Mouse (Mus musculus) heart, embryonic 15.5 days (tissue): ENCODE measurements around the gene Nfia. TPM values are rescaled to one million over a fixed set of nuclear protein-coding genes. Genes with fewer than 3 reads are reported as not detected.
A peak's percentile ranks its signal among the peaks of the same experiment; 100 is the strongest.

Experiments used
- ATAC-seq: fragments of 200-750 bp; cut with Nextera tagmentation; replicated peaks from 2 replicates; pipeline ENCODE4 v1.8.0; 2017; ENCODE audit warnings: low read depth, moderate TSS enrichment; ENCODE audit not compliant: insufficient number of reproducible peaks, insufficient read depth, low FRiP score
- H3K27ac ChIP-seq: fragments of 300-500 bp; sonication (generic); 2 replicates; pipeline ENCODE4 v1.5.1; 2015; ENCODE audit warnings: mild to moderate bottlenecking, inconsistent platforms
- H3K27me3 ChIP-seq: fragments of 300-500 bp; sonication (generic); 2 replicates; pipeline ENCODE4 v1.6.1; 2015; ENCODE audit warnings: inconsistent platforms
- H3K36me3 ChIP-seq: fragments of 300-500 bp; sonication (generic); 2 replicates; pipeline ENCODE4 v1.6.1; 2015; ENCODE audit warnings: mild to moderate bottlenecking, inconsistent platforms
- H3K4me1 ChIP-seq: fragments of 300-500 bp; sonication (generic); replicated peaks from 2 replicates; pipeline ENCODE4 v1.6.1; 2015; ENCODE audit warnings: inconsistent platforms
- H3K4me2 ChIP-seq: fragments of 300-500 bp; sonication (generic); 2 replicates; pipeline ENCODE4 v1.6.1; 2015; ENCODE audit warnings: inconsistent platforms, mild to moderate bottlenecking, moderate library complexity
- H3K4me3 ChIP-seq: fragments of 300-500 bp; sonication (generic); 2 replicates; pipeline ENCODE4 v1.5.1; 2015; ENCODE audit warnings: mild to moderate bottlenecking, inconsistent platforms
- H3K9ac ChIP-seq: fragments of 300-500 bp; sonication (generic); 2 replicates; pipeline ENCODE4 v1.6.1; 2015; ENCODE audit warnings: mild to moderate bottlenecking, inconsistent platforms
- H3K9me3 ChIP-seq: fragments of 300-500 bp; sonication (generic); replicated peaks from 2 replicates; pipeline ENCODE4 v1.6.1; 2016; ENCODE audit warnings: inconsistent platforms
- WGBS: fragments of 180-500 bp; shearing (Covaris S2); methylation state at CpG from one replicate; pipeline ENCODE4 v1.1.7; 2015; ENCODE audit warnings: mixed read lengths; 5-methylcytosine and 5-hydroxymethylcytosine counted together
- polyA plus RNA-seq: library from polyadenylated mRNA; unstranded; fragments of >200 nt; fragmentation: Nextera tagmentation; extraction: Ambion mirVana; gene quantifications from 2 replicates; pipeline ENCODE4 v1.2.1, GENCODE M21; 2015

Nfia gene
- polyA plus RNA-seq, 1 experiment from 2014 or later: 47.9 TPM

GRCm38 (mm10) chr4:97995911-97996712 is 223.6 kb downstream of the Nfia start:
- no peaks in the 10 kb centered on the region for H3K9me3 ChIP-seq
- WGBS: 68% methylated on average over 8 of the region's 8 CpGs

DNA sequence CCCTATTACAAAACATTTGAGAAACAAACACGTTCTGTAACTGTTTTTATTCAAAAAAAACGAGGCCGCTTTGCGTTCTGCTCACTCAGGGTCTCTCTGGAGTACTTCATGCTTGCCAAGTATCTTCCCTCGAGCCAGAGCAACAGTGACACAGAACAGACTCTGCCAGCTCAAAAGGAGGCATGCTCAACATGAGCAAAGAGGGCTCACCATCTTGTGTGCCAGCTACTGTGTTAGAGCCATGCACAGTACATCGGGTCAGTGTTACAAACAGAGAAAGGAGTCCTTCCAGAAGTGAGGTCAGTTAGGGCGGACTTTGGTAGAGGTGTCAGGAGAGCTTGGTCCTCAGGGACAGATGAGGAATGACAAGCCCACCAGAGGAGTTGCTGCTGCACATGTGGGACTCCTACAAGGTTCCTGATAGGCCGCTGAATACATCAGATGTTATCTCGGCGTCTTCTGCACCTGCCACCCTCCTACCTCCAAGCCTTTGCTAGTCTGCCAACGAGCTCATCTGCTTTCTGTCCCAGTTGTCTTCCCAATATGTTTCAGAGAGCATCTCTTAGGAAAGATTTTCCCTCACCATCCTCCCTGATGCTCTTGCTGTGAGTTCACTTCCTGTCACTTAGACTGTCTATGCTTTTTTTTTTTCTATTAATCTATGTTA is 224.8 kb downstream of the Nfia start:
- ATAC-seq: no peak
- Histone ChIP-seq H3K36me3 (0 out of 2 replicates have a peak, but pooled peaks cover 3% of the 10 kb centered on the region), H3K9ac (no peak overlapping the region), H3K4me1 (peaks cover 20% of the 10 kb centered on the region), H3K4me3 (no peak overlapping the region), H3K4me2 (no peak overlapping the region), H3K27ac (peak overlapping the region; percentile 43; the same call in 1 of the 2 replicates), H3K9me3 (no peaks in the 10 kb centered on the region), H3K27me3 (no peaks in the 10 kb centered on the region)
- 59% methylated on average over 11 of the region's 11 CpGs for WGBS

More at GRCm38 (mm10) chr4:97995911-97996712, 223.6 kb downstream of the Nfia start:
- H3K9ac ChIP-seq: no peak overlapping the region
- ATAC-seq: no peak
- H3K36me3 ChIP-seq: no peaks in the 10 kb centered on the region
- H3K4me1 ChIP-seq: peaks cover 23% of the 10 kb centered on the region
- H3K4me2 ChIP-seq: no peak overlapping the region
- no peaks in the 10 kb centered on the region for H3K27me3 ChIP-seq
- H3K27ac ChIP-seq: 0 out of 2 replicates have a peak overlapping the region, but pooled peaks have one; percentile 7
- H3K4me3 ChIP-seq: no peak overlapping the region

- 49% methylated on average over 5 of the region's 5 CpGs for WGBS
- Histone ChIP-seq H3K4me3 (no peak overlapping the region), H3K4me2 (no peak overlapping the region), H3K4me1 (peaks cover 42% of the 10 kb centered on the region), H3K27me3 (no peaks in the 10 kb centered on the region), H3K9ac (no peak overlapping the region), H3K36me3 (0 out of 2 replicates have a peak, but pooled peaks cover 5% of the 10 kb centered on the region), H3K9me3 (no peaks in the 10 kb centered on the region), H3K27ac (peak overlapping the region; percentile 89)
- ATAC-seq: no peak
Observed at GRCm38 (mm10) chr4:98002206-98002605, 229.7 kb downstream of the Nfia start.

GRCm38 (mm10) chr4:98003323-98004107 is 231.0 kb downstream of the Nfia start:
- no peak overlapping the region for H3K4me3 ChIP-seq
- H3K9me3 ChIP-seq: no peaks in the 10 kb centered on the region
- peak overlapping the region; percentile 23; the same call in 1 of the 2 replicates for H3K9ac ChIP-seq
- H3K27me3 ChIP-seq: no peaks in the 10 kb centered on the region
- peak overlapping the region; percentile 29 for H3K4me2 ChIP-seq
- peaks cover 38% of the 10 kb centered on the region for H3K4me1 ChIP-seq
- 0 out of 2 replicates have a peak, but pooled peaks cover 5% of the 10 kb centered on the region for H3K36me3 ChIP-seq
- ATAC-seq: peak; percentile 60
- H3K27ac ChIP-seq: peak overlapping the region; percentile 89
- 9% methylated on average over 12 of the region's 12 CpGs for WGBS

GRCm38 (mm10) chr4:98004108-98004625 is 231.6 kb downstream of the Nfia start:
- Histone ChIP-seq H3K4me1 (peaks cover 42% of the 10 kb centered on the region), H3K9ac (peak overlapping the region; percentile 23), H3K36me3 (0 out of 2 replicates have a peak, but pooled peaks cover 5% of the 10 kb centered on the region), H3K27ac (peak overlapping the region; percentile 89), H3K9me3 (no peaks in the 10 kb centered on the region), H3K4me2 (peak overlapping the region; percentile 29), H3K27me3 (no peaks in the 10 kb centered on the region), H3K4me3 (no peak overlapping the region; the same call in 1 of the 2 replicates)
- peak; percentile 78 for ATAC-seq
- 4% methylated on average over 11 of the region's 11 CpGs for WGBS

DNA sequence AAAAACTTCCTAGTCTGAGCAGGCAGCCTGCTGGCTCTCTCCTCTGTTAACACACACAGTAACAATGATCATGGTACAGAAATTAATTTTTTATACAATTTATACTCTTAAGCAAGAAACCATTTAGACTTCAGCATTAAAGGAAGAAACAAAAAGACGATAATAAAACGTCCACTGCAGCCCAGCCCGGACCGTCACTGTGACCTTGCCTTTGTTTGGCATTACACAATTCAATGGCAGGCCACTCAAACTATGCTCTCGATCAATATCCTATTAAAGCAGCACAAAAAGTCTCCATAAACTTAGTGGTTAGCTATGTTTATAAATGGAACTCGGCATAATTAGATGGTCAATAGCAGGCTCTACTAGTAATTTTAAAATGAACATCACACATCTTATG is 232.5 kb downstream of the Nfia start:
- Histone ChIP-seq H3K4me1 (peaks cover 42% of the 10 kb centered on the region), H3K27ac (peak overlapping the region; percentile 89), H3K27me3 (no peaks in the 10 kb centered on the region), H3K4me2 (no peak overlapping the region), H3K9ac (no peak overlapping the region), H3K36me3 (0 out of 2 replicates have a peak, but pooled peaks cover 5% of the 10 kb centered on the region), H3K4me3 (no peak overlapping the region), H3K9me3 (no peaks in the 10 kb centered on the region)
- no peak for ATAC-seq
- 81% methylated on average over 6 of the region's 6 CpGs for WGBS

GRCm38 (mm10) chr4:98008814-98009368 is 236.4 kb downstream of the Nfia start:
- Histone ChIP-seq H3K4me1 (peaks cover 21% of the 10 kb centered on the region), H3K4me2 (no peak overlapping the region), H3K36me3 (no peaks in the 10 kb centered on the region; the same call in 1 of the 2 replicates), H3K4me3 (no peak overlapping the region), H3K27ac (peak overlapping the region; percentile 69), H3K9me3 (no peaks in the 10 kb centered on the region), H3K9ac (no peak overlapping the region), H3K27me3 (no peaks in the 10 kb centered on the region)
- ATAC-seq: no peak
- 60% methylated on average over 4 of the region's 4 CpGs for WGBS

DNA sequence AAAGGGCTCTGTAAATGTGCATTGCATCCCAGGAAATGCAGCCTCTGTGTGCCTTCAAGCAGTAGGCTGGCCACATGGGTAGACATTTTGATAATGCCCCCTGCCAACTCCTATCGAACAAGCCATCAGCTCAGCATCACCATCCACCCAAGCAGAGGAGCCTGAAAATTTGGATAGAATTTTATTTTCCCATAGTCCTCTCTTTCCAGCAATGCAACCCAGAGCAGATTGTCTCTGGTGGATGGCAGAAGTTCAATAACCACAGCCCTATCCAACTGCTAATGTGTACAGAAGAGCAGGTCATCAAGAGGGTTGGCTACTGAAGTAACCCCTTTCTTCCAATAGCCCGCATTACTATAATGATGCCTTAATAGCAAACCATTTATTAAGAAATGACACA is 237.4 kb downstream of the Nfia start:
- no peaks in the 10 kb centered on the region for H3K9me3 ChIP-seq
- WGBS: 80% methylated on average over 2 of the region's 2 CpGs
- no peak overlapping the region for H3K4me2 ChIP-seq
- no peak for ATAC-seq
- peaks cover 4% of the 10 kb centered on the region; the same call in 1 of the 2 replicates for H3K36me3 ChIP-seq
- peaks cover 10% of the 10 kb centered on the region for H3K4me1 ChIP-seq
- H3K9ac ChIP-seq: no peak overlapping the region
- peak overlapping the region; percentile 69 for H3K27ac ChIP-seq
- H3K4me3 ChIP-seq: no peak overlapping the region
- no peaks in the 10 kb centered on the region for H3K27me3 ChIP-seq

DNA sequence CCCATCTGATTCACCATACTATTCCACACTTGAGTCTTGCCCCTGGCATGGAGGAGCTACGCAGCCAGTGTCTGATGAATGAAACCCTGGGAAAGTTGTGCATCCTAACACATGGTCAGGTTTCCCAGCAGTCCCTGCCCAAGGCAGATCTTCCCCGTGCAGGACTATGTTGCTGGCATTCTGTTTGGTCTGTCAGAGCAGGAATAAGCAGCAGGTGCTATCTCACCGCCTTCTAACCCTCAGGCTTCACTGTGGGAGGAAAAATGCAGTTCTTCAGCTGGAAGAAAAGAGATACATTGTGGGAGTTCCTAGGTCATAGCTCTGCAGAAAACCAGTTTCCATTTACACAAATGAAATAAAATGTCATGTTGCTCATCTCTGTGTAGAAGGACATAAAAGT is 247.3 kb downstream of the Nfia start:
- no peak for ATAC-seq
- Histone ChIP-seq H3K4me2 (no peak overlapping the region), H3K27ac (no peak overlapping the region), H3K4me1 (no peaks in the 10 kb centered on the region), H3K9me3 (no peaks in the 10 kb centered on the region), H3K27me3 (no peaks in the 10 kb centered on the region), H3K4me3 (no peak overlapping the region), H3K9ac (no peak overlapping the region), H3K36me3 (peaks cover 46% of the 10 kb centered on the region)
- 76% methylated on average over 3 of the region's 3 CpGs for WGBS

GRCm38 (mm10) chr4:98020836-98021235 is 248.3 kb downstream of the Nfia start:
- Histone ChIP-seq H3K9me3 (no peaks in the 10 kb centered on the region), H3K4me1 (no peaks in the 10 kb centered on the region), H3K9ac (no peak overlapping the region), H3K36me3 (peaks cover 37% of the 10 kb centered on the region), H3K27ac (no peak overlapping the region), H3K4me3 (no peak overlapping the region), H3K27me3 (no peaks in the 10 kb centered on the region), H3K4me2 (no peak overlapping the region)
- ATAC-seq: no peak
- 93% methylated on average over 7 of the region's 7 CpGs for WGBS
